Mouse (Mus musculus) liver, embryonic 11.5 days (tissue): ENCODE data around the gene Dguok. TPM values are rescaled to one million over a fixed set of nuclear protein-coding genes. Genes with fewer than 3 reads are reported as not detected.

Source experiments
- ATAC-seq: fragments of 200-750 bp; cut with Nextera tagmentation; replicated peaks from 2 replicates; pipeline ENCODE4 v1.8.0; 2017; ENCODE audit warnings: moderate number of reproducible peaks, mild to moderate bottlenecking, moderate TSS enrichment, moderate library complexity; ENCODE audit not compliant: low FRiP score
- DNase-seq: peaks from one replicate; pipeline ENCODE4 v3.0.0-alpha.2; 2017; ENCODE audit warnings: low spot score
- H3K27ac ChIP-seq: fragments of 300-500 bp; sonication (generic); 2 replicates; pipeline ENCODE4 v1.5.1; 2014; ENCODE audit warnings: mild to moderate bottlenecking, low read depth, low read length, control low read depth
- H3K27me3 ChIP-seq: fragments of 300-500 bp; sonication (generic); replicated peaks from 2 replicates; pipeline ENCODE4 v1.6.1; 2014; ENCODE audit warnings: low read length, mixed read lengths; ENCODE audit not compliant: control insufficient read depth, insufficient read depth
- H3K36me3 ChIP-seq: fragments of 300-500 bp; sonication (generic); 2 replicates; pipeline ENCODE4 v1.6.1; 2014; ENCODE audit warnings: mild to moderate bottlenecking, low read length, moderate library complexity, mixed read lengths; ENCODE audit not compliant: control insufficient read depth, insufficient read depth
- H3K4me1 ChIP-seq: fragments of 300-500 bp; sonication (generic); replicated peaks from 2 replicates; pipeline ENCODE4 v1.6.1; 2014; ENCODE audit warnings: low read length, mixed read lengths; ENCODE audit not compliant: control insufficient read depth, insufficient read depth
- H3K4me2 ChIP-seq: fragments of 300-500 bp; sonication (generic); 2 replicates; pipeline ENCODE4 v1.6.1; 2014; ENCODE audit warnings: mild to moderate bottlenecking, control low read depth, moderate library complexity
- H3K4me3 ChIP-seq: fragments of 300-500 bp; sonication (generic); 2 replicates; pipeline ENCODE4 v1.5.1; 2014; ENCODE audit warnings: low read depth, low read length, control low read depth
- H3K9ac ChIP-seq: fragments of 300-500 bp; sonication (generic); 2 replicates; pipeline ENCODE4 v1.6.1; 2014; ENCODE audit warnings: low read depth, low read length, control low read depth
- H3K9me3 ChIP-seq: fragments of 300-500 bp; sonication (generic); 2 replicates; pipeline ENCODE4 v1.6.1; 2016; ENCODE audit warnings: low read length, inconsistent platforms, mixed read lengths; ENCODE audit not compliant: control insufficient read depth
- WGBS: fragments of 180-500 bp; shearing (Covaris S2); extraction: QIAGEN DNeasy Blood & Tissue Kit; methylation state at CpG from one replicate; pipeline ENCODE4 v1.1.7; 2014; 5-methylcytosine and 5-hydroxymethylcytosine counted together
- polyA plus RNA-seq: library from polyadenylated mRNA; unstranded; fragments of >200 nt; fragmentation: Nextera tagmentation; extraction: Ambion mirVana; gene quantifications from 2 replicates; pipeline ENCODE4 v1.2.1, GENCODE M21; 2014

The Dguok gene
- polyA plus RNA-seq, 1 experiment from 2014 or later: 43.4 TPM

- Histone ChIP-seq H3K36me3 (peaks cover 2% of the 10 kb centered on the region; the same call in 1 of the 2 replicates), H3K4me1 (peaks cover 54% of the 10 kb centered on the region), H3K27ac (no peak overlapping the region), H3K4me3 (no peak overlapping the region), H3K9me3 (no peaks in the 10 kb centered on the region), H3K9ac (no peak overlapping the region), H3K4me2 (no peak overlapping the region), H3K27me3 (no peaks in the 10 kb centered on the region)
- no peak for ATAC-seq
- WGBS: 82% methylated on average over 3 of the region's 3 CpGs
- no peak for DNase-seq
Observed at GRCm38 (mm10) chr6:83438584-83438983, 68.2 kb downstream of the Dguok start.

DNA sequence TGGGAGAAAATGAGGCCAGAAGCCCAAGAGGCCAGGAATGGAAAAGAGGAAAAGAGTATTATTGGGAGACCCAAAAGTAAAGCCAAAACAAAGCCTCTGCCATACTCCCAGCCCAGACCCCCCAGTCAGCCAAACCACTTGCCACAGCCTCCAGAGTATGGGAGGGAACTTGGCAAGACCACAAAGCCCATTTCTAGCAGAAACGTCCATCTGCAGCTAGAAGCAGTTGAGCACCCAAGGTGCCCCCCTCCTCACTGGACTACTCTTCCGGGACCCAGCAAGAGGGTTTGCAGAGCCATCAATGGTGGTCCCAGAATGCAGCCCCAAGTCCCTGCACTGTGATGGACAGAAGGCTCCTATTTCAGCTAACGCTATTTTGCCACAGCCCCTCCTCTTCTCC is 69.0 kb downstream of the Dguok start:
- WGBS: 60% methylated on average over 3 of the region's 3 CpGs
- Histone ChIP-seq H3K4me3 (no peak overlapping the region), H3K4me1 (peaks cover 46% of the 10 kb centered on the region), H3K9me3 (no peaks in the 10 kb centered on the region), H3K27me3 (no peaks in the 10 kb centered on the region), H3K9ac (no peak overlapping the region), H3K4me2 (no peak overlapping the region), H3K27ac (no peak overlapping the region), H3K36me3 (peaks cover 2% of the 10 kb centered on the region; the same call in 1 of the 2 replicates)
- DNase-seq: no peak
- ATAC-seq: no peak

- H3K36me3 ChIP-seq: peaks cover 2% of the 10 kb centered on the region; the same call in 1 of the 2 replicates
- peaks cover 40% of the 10 kb centered on the region for H3K4me1 ChIP-seq
- H3K9me3 ChIP-seq: no peaks in the 10 kb centered on the region
- ATAC-seq (no peak), DNase-seq (no peak)
- H3K4me2 ChIP-seq: no peak overlapping the region
- H3K27me3 ChIP-seq: no peaks in the 10 kb centered on the region
- no peak overlapping the region for H3K27ac ChIP-seq
- no peak overlapping the region for H3K4me3 ChIP-seq
- H3K9ac ChIP-seq: no peak overlapping the region
- WGBS: 90% methylated on average over 3 of the region's 3 CpGs
Observed at GRCm38 (mm10) chr6:83437225-83437624, 69.5 kb downstream of the Dguok start.

- no peak for DNase-seq
- no peak overlapping the region for H3K4me3 ChIP-seq
- H3K4me1 ChIP-seq: peaks cover 35% of the 10 kb centered on the region
- 65% methylated on average over 4 of the region's 4 CpGs for WGBS
- no peak overlapping the region for H3K27ac ChIP-seq
- peaks cover 2% of the 10 kb centered on the region; the same call in 1 of the 2 replicates for H3K36me3 ChIP-seq
- no peak for ATAC-seq
- no peaks in the 10 kb centered on the region for H3K9me3 ChIP-seq
- H3K9ac ChIP-seq: no peak overlapping the region
- no peak overlapping the region for H3K4me2 ChIP-seq
- H3K27me3 ChIP-seq: no peaks in the 10 kb centered on the region
Observed at GRCm38 (mm10) chr6:83436547-83436946, 70.2 kb downstream of the Dguok start.

DNA sequence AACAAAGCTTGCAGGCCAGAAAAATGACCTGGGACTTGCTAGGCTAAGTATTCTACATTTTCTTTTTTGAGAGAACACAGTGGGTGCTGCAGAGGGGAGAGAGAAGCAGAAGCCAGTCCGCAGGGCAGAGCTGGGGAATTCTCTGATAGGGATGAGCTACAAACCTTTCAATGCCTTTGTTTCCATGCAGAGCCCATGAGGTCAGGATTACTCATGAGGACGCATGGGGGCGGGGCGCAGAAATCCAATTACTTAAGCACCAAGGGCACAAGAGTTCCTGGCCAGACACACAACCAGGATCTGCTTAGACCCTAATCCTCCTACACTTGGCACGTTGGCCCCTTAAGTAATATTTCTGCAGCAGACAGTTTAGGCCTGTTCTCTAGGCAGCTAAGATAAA is 71.6 kb downstream of the Dguok start:
- Histone ChIP-seq H3K27me3 (no peaks in the 10 kb centered on the region), H3K4me1 (peaks cover 28% of the 10 kb centered on the region), H3K4me3 (no peak overlapping the region), H3K4me2 (no peak overlapping the region), H3K9ac (no peak overlapping the region), H3K36me3 (peaks cover 2% of the 10 kb centered on the region; the same call in 1 of the 2 replicates), H3K27ac (no peak overlapping the region), H3K9me3 (no peaks in the 10 kb centered on the region)
- 71% methylated on average over 5 of the region's 5 CpGs for WGBS
- no peak for ATAC-seq
- DNase-seq: no peak

GRCm38 (mm10) chr6:83433546-83433945 is 73.2 kb downstream of the Dguok start:
- WGBS: 86% methylated on average over 4 of the region's 4 CpGs
- no peak for DNase-seq
- ATAC-seq: no peak
- H3K4me2 ChIP-seq: no peak overlapping the region
- H3K9me3 ChIP-seq: no peaks in the 10 kb centered on the region
- H3K27ac ChIP-seq: no peak overlapping the region
- H3K9ac ChIP-seq: no peak overlapping the region
- no peak overlapping the region for H3K4me3 ChIP-seq
- H3K27me3 ChIP-seq: no peaks in the 10 kb centered on the region
- peaks cover 19% of the 10 kb centered on the region; the same call in 1 of the 2 replicates for H3K4me1 ChIP-seq
- peaks cover 2% of the 10 kb centered on the region; the same call in 1 of the 2 replicates for H3K36me3 ChIP-seq

DNA sequence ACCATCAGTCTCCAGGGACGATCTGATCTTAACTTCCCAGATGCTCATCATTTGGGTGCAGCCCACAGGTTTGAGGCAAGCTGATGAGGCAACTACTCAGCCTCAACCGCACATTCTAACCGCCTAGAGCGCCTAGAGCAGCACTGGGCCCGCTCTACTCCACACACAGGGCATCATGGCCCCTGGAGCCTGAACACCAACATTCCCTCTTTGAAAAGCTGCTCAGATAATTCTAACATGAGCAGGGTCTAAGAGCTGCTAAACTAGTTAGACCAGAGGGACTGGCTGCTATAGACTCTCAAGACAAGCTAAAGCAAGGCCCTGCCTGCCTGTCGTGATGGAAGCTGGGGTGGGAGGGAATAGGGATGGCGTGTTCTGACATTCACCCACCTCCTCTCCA is 73.8 kb downstream of the Dguok start:
- Histone ChIP-seq H3K36me3 (peaks cover 2% of the 10 kb centered on the region; the same call in 1 of the 2 replicates), H3K9me3 (no peaks in the 10 kb centered on the region), H3K27me3 (no peaks in the 10 kb centered on the region), H3K4me2 (no peak overlapping the region), H3K4me1 (peaks cover 19% of the 10 kb centered on the region; the same call in 1 of the 2 replicates), H3K9ac (no peak overlapping the region), H3K27ac (no peak overlapping the region; the same call in 1 of the 2 replicates), H3K4me3 (no peak overlapping the region)
- WGBS: 83% methylated on average over 7 of the region's 7 CpGs
- ATAC-seq: no peak
- DNase-seq: no peak

Other genes with a start within 250 kb of the Dguok start
- 119 and 120 TPM in 2 replicates for gene Mthfd2, start 181.1 kb downstream of the Dguok start, polyA plus RNA-seq
- 78.5 and 84.8 TPM in 2 replicates for gene Mob1a, start 181.0 kb downstream of the Dguok start, polyA plus RNA-seq
- gene Bola3, start 157.8 kb downstream of the Dguok start, polyA plus RNA-seq: 307 and 333 TPM in 2 replicates
- 22.0 and 22.8 TPM in 2 replicates for gene Tet3, start 47.9 kb downstream of the Dguok start, polyA plus RNA-seq
- gene Actg2, start 29.3 kb upstream of the Dguok start, polyA plus RNA-seq: 7.6 and 9.1 TPM in 2 replicates
- 21.2 TPM in 2 replicates for gene Stambp, start 65.8 kb upstream of the Dguok start, polyA plus RNA-seq
- 1.0 and 1.3 TPM in 2 replicates for gene Clec4f, start 149.2 kb upstream of the Dguok start, polyA plus RNA-seq
- not detected in 2 replicates for gene Cd207, start 170.9 kb upstream of the Dguok start, polyA plus RNA-seq
- not detected in 2 replicates for gene Vax2, start 204.3 kb upstream of the Dguok start, polyA plus RNA-seq
- gene Atp6v1b1, start 236.0 kb upstream of the Dguok start, polyA plus RNA-seq: not detected in 2 replicates